Mouse (Mus musculus): ENCODE measurements around the gene Inpp5k. TPM values are rescaled to one million over a fixed set of nuclear protein-coding genes. Genes with fewer than 3 reads are reported as not detected.

Inpp5k gene
- 17.6 and 19.4 TPM in 2 replicates for polyA plus RNA-seq (2015; fragmentation: Nextera tagmentation; extraction: Ambion mirVana)

DNA sequence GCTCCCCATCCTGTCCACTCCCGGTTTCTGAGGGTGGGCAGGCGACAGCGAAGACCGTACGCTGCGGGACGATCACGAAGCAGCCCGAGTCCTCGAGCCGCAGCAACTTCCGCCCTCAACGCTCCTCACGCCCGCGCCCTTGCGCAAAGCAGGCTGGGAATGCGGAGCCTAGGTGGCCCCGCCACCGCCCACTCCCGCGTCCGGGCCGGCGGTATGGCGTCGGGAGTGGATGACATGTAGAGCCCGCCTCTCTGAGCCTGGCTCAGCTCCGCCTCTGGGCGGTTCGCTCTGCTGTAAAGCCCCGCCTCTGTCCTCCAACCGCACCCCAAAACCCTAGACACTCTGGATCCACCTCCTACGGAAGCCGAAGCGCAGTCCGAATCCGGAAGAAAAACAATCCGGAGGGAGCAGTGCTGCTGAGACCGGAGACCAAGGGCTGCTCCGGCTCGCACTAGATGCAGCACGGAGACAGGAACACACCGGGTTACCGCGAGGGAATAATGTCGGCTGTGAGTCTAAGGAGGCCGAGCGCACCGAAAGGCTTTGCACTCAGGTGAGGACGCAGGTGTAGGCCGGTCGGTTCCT lies at the start of gene Inpp5k:
Inpp5k (plus strand) TSS at position 344 of the 585 bp plus-strand sequence.
- Histone ChIP-seq H3K36me3 (peaks cover 13% of the 10 kb centered on the region; the same call in 1 of the 2 replicates), H3K4me3 (replicated peaks) (peak within 1 kb of the TSS; percentile 75), H3K4me2 (replicated peaks) (peak within 1 kb of the TSS; percentile 85), H3K4me1 (replicated peaks) (peaks cover 16% of the 10 kb centered on the region; the same call in 1 of the 2 replicates), H3K9me3 (no peaks in the 10 kb centered on the region), H3K27me3 (replicated peaks) (no peaks in the 10 kb centered on the region), H3K27ac (peak within 1 kb of the TSS; percentile 70; the same call in 1 of the 2 replicates), H3K9ac (peak within 1 kb of the TSS; percentile 65)
- ATAC-seq, result peak; percentile 100
- under 1% methylated on average over 53 of the region's 53 CpGs for WGBS

DNA sequence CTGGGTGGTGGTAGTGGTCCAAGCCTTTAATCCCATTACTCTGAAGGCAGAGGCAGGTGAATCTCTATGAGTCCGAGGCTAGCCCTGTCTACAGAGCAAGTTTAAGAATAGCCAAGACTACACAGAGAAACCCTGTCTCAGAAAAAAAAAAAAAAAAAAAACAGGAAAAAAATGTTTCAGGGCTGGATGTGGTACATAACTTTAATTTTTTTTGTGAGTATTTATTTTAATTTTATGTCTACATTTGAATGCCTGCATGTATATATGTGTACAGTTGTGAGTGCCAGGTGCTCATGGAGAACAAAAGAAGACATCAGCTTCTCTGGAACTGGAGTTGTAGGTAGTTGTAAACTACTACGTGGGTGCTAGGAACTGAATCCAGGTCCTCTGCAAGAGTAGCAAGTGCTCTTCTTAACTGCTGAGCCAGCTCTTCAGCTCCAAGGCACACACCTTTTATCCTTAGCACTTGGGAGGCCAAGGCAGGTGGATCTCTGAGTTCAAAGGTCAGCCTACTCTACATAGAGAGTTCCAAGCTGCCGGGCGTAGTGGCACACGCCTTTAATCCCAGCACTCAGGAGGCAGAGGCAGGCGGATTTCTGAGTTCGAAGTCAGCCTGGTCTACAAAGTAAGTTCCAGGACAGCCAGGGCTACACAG lies 49.2 kb upstream of the Inpp5k start:
- H3K9me3 ChIP-seq, result no peaks in the 10 kb centered on the region
- H3K9ac ChIP-seq, result no peak overlapping the region
- H3K27ac ChIP-seq, result no peak overlapping the region
- no peaks in the 10 kb centered on the region for H3K27me3 ChIP-seq (replicated peaks)
- no peak overlapping the region for H3K4me3 ChIP-seq (replicated peaks)
- no peaks in the 10 kb centered on the region for H3K4me1 ChIP-seq (replicated peaks)
- no peak for ATAC-seq
- 94% methylated on average over 7 of the region's 7 CpGs for WGBS
- no peaks in the 10 kb centered on the region for H3K36me3 ChIP-seq
- H3K4me2 ChIP-seq (replicated peaks), result no peak overlapping the region

DNA sequence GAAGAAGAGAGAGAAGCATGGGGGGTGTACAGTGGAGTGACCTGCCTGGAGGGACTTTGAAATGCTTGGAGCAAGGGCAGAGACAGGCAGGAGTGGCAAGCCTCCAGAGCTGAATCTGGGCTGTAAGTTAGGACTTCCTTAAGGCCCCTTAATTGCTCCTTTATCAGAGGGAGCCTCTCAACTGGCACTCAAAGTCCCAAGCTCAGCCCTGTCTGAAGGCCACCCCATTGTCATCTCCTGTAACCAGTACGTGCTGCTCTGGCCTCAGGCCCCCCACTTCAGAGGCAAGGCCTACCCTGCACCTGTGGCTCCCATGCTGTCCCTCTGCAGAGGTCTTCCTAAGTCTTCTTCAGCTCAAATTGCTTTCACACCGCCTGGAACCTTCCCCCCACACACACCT lies 47.3 kb upstream of the Inpp5k start:
- ATAC-seq, result peak; percentile 82
- no peaks in the 10 kb centered on the region for H3K27me3 ChIP-seq (replicated peaks)
- no peaks in the 10 kb centered on the region for H3K4me1 ChIP-seq (replicated peaks)
- no peak overlapping the region for H3K4me3 ChIP-seq (replicated peaks)
- no peak overlapping the region for H3K4me2 ChIP-seq (replicated peaks)
- WGBS, result 39% methylated on average over 2 of the region's 2 CpGs
- H3K9ac ChIP-seq, result no peak overlapping the region
- no peaks in the 10 kb centered on the region for H3K9me3 ChIP-seq
- H3K36me3 ChIP-seq, result no peaks in the 10 kb centered on the region
- peak overlapping the region; percentile 58; the same call in 1 of the 2 replicates for H3K27ac ChIP-seq

DNA sequence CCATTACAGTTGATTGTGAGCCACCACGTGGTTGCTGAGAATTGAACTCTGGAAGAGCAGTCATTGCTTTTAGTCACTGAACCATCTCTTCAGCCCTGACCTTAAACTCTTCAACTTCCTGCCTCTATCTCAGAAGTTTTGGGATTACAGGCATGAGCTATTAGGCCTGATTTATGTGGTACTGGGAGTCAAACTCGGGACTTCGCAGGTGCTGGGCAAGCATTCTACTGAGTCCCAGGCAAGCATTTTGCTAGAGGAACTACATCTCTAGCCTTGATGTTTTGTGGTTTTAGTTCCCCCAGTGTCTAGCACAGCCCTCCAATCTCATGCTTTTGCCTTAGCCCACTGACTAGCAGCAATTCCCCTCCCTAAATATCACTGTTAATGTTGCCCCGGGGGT lies 45.7 kb upstream of the Inpp5k start:
- Histone ChIP-seq H3K36me3 (no peaks in the 10 kb centered on the region), H3K4me1 (replicated peaks) (peaks cover 11% of the 10 kb centered on the region), H3K9me3 (no peaks in the 10 kb centered on the region), H3K27me3 (replicated peaks) (no peaks in the 10 kb centered on the region), H3K4me2 (replicated peaks) (no peak overlapping the region), H3K9ac (no peak overlapping the region), H3K27ac (no peak overlapping the region), H3K4me3 (replicated peaks) (no peak overlapping the region)
- 64% methylated on average over 4 of the region's 4 CpGs for WGBS
- no peak for ATAC-seq

DNA sequence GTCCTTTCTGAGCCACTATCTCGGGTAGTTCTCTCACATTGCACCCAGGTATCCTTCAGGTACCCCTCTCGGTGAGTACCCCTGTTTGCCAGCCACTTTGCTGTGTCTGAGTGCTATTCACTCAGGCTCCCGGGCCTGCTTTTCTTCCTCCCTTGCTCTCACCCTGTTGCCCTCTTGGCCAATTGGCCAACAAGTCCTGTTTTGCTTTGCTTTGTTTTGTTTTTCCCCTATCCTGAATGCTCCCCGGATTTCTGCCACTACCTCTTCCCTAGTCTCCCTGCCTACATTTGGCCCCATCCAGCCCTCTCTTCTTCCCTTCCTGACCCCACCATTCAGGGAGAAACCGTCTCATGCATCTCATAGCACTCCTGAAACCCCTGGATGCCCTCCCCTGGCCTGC lies 44.8 kb upstream of the Inpp5k start:
- Histone ChIP-seq H3K9ac (no peak overlapping the region), H3K4me3 (replicated peaks) (no peak overlapping the region), H3K9me3 (no peaks in the 10 kb centered on the region), H3K4me1 (replicated peaks) (peaks cover 11% of the 10 kb centered on the region), H3K4me2 (replicated peaks) (no peak overlapping the region), H3K27me3 (replicated peaks) (no peaks in the 10 kb centered on the region), H3K27ac (no peak overlapping the region), H3K36me3 (no peaks in the 10 kb centered on the region)
- WGBS, result 78% methylated on average over 5 of the region's 5 CpGs
- ATAC-seq, result no peak

DNA sequence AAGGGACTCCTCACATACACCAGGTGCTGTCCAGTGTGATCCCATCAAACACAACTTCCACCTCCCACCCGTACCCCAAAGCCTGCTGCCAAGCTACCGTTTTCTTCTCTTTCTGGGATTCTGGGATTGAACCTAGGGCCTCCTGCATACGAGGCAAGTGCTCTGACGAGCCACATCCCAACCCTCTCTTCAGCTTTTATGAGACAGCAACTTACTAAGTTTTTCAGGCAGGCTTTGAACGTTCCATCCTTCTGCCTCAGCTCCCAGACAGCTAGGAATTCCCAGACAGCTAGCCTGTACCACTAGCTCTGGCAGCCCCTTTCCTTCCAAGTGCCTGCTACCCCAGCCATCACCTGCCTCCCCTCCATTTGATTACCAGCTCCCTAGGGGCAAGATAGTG lies 43.8 kb upstream of the Inpp5k start:
- Histone ChIP-seq H3K4me1 (replicated peaks) (peaks cover 11% of the 10 kb centered on the region), H3K9ac (no peak overlapping the region), H3K27me3 (replicated peaks) (no peaks in the 10 kb centered on the region), H3K27ac (no peak overlapping the region), H3K9me3 (no peaks in the 10 kb centered on the region), H3K4me3 (replicated peaks) (no peak overlapping the region), H3K36me3 (0 out of 2 replicates have a peak, but pooled peaks cover 5% of the 10 kb centered on the region), H3K4me2 (replicated peaks) (no peak overlapping the region)
- ATAC-seq, result no peak
- 89% methylated on average over 5 of the region's 5 CpGs for WGBS

DNA sequence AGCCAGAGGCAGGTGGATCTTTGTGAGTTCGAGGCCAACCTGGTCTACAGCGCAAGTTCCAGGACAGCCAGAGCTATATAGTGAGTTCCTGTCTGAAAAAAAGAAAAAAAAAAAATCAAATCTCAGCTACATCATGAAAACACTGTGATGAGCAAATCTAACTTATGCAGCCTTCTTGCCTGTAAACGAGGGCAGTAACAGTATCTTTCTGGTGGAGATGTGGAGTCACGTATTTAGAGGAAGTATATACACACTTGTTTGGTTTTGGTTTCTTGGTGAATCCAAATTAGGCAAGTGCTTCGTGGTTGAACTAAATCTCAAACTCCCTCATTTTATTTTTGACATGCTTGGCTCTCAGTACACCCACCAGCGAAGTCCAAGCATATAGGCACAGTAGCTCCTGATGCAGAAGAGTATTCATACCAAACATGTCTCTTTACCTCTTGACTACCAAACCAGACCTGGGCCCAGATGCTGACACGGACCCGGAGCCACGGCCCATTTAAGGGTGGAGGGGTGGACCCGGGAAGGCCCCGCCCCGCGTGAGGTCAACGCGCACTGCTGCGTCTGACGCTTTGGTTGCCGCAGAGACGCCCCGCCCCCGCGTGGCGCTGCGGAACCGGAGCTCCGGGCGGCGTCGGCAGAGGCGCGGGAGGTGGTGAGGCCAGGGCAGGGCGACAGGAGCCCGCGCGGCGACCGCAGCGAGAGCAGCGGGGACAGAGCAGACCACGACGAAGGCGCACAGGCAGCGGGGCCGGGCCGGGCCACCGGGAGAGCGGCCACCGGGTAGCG lies 43.1 kb upstream of the Inpp5k start, which contains the start of gene Pitpna:
Pitpna (plus strand) TSS at position 605 of the 792 bp plus-strand sequence.
- peaks cover 16% of the 10 kb centered on the region for H3K4me1 ChIP-seq (replicated peaks)
- peak within 1 kb of the TSS; percentile 97 for H3K4me3 ChIP-seq (replicated peaks)
- H3K36me3 ChIP-seq, result 0 out of 2 replicates have a peak, but pooled peaks cover 8% of the 10 kb centered on the region
- no peaks in the 10 kb centered on the region for H3K27me3 ChIP-seq (replicated peaks)
- H3K27ac ChIP-seq, result peak within 1 kb of the TSS; percentile 86
- H3K9me3 ChIP-seq, result no peaks in the 10 kb centered on the region
- 4% methylated on average over 49 of the region's 49 CpGs for WGBS
- H3K9ac ChIP-seq, result peak within 1 kb of the TSS; percentile 97
- peak; percentile 87 for ATAC-seq
- H3K4me2 ChIP-seq (replicated peaks), result peak within 1 kb of the TSS; percentile 86

DNA sequence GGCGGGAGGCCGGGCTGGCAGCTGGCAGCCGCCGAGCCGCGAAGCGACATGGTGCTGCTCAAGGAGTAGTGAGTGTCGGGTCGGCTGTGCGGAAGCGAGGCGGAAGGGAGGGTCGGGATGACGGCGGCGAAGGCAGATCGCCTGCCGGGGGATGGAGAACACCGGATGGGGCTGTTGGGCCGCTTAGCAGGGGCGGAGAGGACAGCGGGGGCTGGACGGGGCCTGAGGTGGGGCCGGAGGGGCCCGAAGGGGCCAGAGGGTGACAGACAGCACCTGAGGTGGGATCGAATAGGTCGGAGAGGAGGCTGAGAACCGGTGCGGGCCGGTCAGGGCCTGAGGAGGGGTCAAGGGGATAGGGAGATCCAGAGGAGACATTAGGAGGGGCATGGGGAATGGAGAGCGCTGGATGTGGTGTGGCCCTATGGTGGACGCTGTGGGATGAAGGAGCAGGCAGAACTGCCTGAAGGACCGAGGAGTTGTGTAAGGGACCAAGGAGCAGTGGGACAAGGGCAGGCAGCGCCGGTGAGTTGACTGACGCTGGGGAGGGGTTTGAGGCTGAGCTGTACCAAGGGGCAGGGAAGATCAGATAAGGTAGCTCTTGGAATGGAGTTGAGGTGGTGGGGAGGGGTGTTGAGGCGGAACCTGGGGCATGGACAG lies 42.4 kb upstream of the Inpp5k start:
- peak overlapping the region; percentile 97 for H3K4me3 ChIP-seq (replicated peaks)
- no peaks in the 10 kb centered on the region for H3K9me3 ChIP-seq
- peak; percentile 67 for ATAC-seq
- peaks cover 18% of the 10 kb centered on the region for H3K4me1 ChIP-seq (replicated peaks)
- no peaks in the 10 kb centered on the region for H3K27me3 ChIP-seq (replicated peaks)
- WGBS, result under 1% methylated on average over 37 of the region's 37 CpGs
- peak overlapping the region; percentile 86 for H3K4me2 ChIP-seq (replicated peaks)
- 0 out of 2 replicates have a peak, but pooled peaks cover 10% of the 10 kb centered on the region for H3K36me3 ChIP-seq
- peak overlapping the region; percentile 97 for H3K9ac ChIP-seq
- peak overlapping the region; percentile 86 for H3K27ac ChIP-seq

DNA sequence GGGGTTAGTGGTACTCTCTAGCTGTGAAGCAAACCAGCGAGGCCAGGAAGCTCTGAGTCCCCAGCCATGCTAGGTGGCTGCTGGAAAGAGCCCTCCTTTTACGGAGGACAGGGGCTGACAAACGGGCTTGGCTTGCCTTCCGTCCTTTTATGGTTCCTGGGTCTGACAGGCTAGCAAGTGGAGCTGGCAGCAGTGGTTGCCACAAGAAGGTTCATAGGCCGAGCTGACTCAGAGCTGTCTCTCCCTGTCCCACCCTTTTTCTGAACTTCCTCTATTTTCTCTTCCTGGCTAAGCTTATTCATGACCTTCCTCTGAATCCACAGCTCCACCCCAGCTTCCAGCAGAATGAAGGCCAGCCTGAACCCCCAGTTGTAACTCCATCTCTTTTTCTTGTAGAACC lies 38.2 kb upstream of the Inpp5k start:
- H3K9ac ChIP-seq, result no peak overlapping the region
- no peak overlapping the region for H3K4me3 ChIP-seq (replicated peaks)
- H3K27ac ChIP-seq, result peak overlapping the region; percentile 73
- peak overlapping the region; percentile 27; the same call in 1 of the 2 replicates for H3K4me2 ChIP-seq (replicated peaks)
- peak; percentile 26 for ATAC-seq
- H3K4me1 ChIP-seq (replicated peaks), result peaks cover 21% of the 10 kb centered on the region
- H3K9me3 ChIP-seq, result no peaks in the 10 kb centered on the region
- H3K36me3 ChIP-seq, result peaks cover 21% of the 10 kb centered on the region; the same call in 1 of the 2 replicates
- no peaks in the 10 kb centered on the region for H3K27me3 ChIP-seq (replicated peaks)
- WGBS, result 57% methylated on average over 5 of the region's 5 CpGs

DNA sequence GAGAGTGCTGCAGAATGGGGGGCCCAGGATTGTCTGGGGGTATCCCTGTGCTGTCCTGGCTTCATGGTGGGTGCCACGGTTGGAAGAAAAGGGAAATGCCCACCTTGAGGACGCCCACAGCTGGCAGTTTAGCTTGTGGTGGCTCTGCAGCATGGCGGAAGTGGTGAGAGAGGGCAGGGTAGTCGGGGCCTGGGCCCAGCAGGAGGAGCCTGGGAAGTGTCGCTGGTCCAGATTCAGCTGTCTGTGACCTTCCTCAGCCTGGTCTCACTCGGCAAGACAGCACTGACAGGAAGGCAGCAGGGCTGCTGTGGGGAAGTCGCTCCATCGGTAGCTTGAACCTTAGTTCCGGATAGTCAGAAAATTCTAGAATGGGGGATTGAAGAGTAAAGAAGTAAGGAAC lies 36.4 kb upstream of the Inpp5k start:
- WGBS, result 83% methylated on average over 9 of the region's 9 CpGs
- H3K36me3 ChIP-seq, result peaks cover 21% of the 10 kb centered on the region; the same call in 1 of the 2 replicates
- no peak overlapping the region for H3K9ac ChIP-seq
- H3K4me3 ChIP-seq (replicated peaks), result no peak overlapping the region
- no peaks in the 10 kb centered on the region for H3K27me3 ChIP-seq (replicated peaks)
- ATAC-seq, result no peak
- H3K4me2 ChIP-seq (replicated peaks), result no peak overlapping the region
- no peak overlapping the region for H3K27ac ChIP-seq
- peaks cover 12% of the 10 kb centered on the region for H3K4me1 ChIP-seq (replicated peaks)
- no peaks in the 10 kb centered on the region for H3K9me3 ChIP-seq

DNA sequence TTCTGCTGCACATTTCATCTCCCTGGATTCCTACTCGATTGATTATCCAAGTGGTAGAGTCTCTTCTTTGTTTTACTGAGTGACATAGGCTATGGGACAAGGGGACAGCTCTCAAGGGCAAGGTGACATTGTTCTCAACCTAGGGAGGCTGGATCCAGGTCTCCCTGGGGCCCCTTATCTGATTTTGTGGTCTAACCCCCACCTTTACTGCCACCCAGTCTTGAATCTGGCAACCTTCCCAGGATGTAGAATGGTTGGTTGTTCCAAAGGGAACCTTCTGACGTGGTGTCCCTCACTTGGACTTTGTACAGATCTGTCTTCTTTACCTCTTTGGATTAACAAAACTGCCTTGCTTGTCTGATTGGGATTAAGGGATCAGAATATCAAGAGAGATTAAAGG lies 35.4 kb upstream of the Inpp5k start:
- H3K36me3 ChIP-seq, result peaks cover 25% of the 10 kb centered on the region; the same call in 1 of the 2 replicates
- WGBS, result 68% methylated on average over 2 of the region's 2 CpGs

More for the DNA sequence above, 35.4 kb upstream of the Inpp5k start:
- Histone ChIP-seq H3K4me3 (replicated peaks) (no peak overlapping the region), H3K4me2 (replicated peaks) (no peak overlapping the region), H3K27me3 (replicated peaks) (no peaks in the 10 kb centered on the region), H3K9me3 (no peaks in the 10 kb centered on the region), H3K4me1 (replicated peaks) (peaks cover 9% of the 10 kb centered on the region), H3K9ac (no peak overlapping the region), H3K27ac (no peak overlapping the region)
- ATAC-seq, result peak; percentile 24; the same call in 1 of the 2 replicates

Data from intestine, embryonic 15.5 days (tissue).